Mouse (Mus musculus) retina, postnatal 7 days (tissue): ENCODE data around the gene Scn2a.
"Not testable (repeated sequence)": the region's sequence is repeated elsewhere in the genome, so short reads cannot be mapped to it uniquely, and the experiment has no call there.

Source experiments
- DNase-seq: peaks from one replicate; pipeline ENCODE4 v3.0.0-alpha.2; 2012; ENCODE audit warnings: low read depth, low spot score

Scn2a gene

DNA sequence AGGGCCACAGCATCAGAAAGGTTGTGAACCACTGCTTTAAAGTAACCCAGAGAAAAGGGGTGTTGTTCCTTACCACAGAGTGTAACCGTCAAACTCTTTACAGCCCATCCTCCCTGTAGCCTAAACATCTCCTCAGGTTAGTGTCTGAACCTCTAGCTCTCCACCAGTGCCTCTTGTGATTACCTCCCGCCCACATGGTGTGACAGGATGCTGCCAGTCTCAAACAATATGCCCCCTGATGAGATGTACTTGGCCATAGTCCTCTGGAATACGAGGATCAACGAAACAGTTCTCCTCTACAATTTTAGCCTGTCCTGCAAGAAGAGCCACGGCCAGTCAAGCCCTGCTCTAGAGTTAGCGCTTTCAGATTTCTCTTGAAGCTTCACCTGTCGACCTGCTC lies 74.5 kb downstream of the Scn2a start:
- DNase-seq = no peak

DNA sequence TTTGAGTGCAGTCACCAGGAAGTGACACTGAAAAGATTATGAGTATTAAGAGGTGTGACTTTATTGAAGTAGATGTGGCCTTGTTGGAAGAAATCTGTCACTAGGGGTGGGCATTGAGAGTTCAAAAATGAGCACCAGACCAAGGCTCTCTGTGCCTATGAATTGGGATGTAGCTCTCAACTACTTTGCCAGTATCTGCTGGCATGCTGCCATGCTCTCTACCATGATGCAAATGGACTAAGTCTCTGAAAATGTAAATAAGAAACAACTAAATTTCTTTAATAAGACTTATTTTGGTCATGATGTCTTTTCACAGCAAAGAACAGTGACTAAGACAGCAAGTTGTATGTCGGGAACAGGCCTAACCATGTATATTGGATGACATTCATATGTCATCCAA lies 79.7 kb downstream of the Scn2a start:
- no peak for DNase-seq

DNA sequence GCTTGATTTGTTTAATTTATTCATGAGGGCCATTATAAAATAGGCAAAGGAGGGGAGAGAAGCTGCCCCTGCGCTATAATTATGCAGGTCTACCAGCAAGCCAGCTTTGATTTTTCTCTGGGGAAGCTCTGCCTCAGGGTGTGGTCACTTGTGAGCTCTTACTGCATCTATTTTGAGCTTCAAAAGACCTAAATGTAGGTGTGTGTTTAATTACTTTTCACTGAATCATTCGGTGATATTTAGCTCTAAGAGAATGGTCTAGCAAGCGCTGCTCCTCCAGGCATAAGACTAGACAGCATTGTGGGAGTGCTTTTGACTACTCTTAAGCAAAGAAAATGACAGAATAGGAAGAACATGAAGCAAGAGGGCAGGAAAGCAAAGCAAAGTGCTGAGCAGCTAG lies 80.6 kb downstream of the Scn2a start:
- no peak for DNase-seq

DNA sequence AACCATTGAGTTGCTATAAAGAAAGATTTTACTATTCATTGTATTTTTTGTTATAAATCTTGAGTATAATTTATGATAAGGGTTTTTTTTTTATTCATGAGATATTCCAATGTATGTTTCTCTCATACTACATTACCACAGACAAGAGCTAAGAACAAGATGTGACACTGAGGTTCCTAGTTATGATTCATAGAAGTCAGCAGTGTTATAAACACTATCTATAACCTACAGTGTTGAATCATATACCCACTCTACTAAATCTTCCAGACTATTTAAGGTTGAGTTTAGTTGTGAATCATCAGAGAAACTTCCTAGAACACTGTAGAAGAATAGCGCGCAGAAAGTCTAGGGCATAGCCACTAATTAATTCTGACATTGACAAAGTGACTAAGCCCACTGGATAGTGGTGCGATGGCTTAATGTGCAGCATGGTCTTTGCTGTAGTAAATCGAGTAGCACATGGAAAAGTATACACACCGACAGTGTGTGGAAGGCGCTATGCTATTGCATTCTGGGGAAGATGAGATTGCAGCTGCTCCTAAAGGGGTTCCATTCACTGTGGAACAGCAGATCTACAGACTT lies 101.7 kb downstream of the Scn2a start:
- DNase-seq = no peak

DNA sequence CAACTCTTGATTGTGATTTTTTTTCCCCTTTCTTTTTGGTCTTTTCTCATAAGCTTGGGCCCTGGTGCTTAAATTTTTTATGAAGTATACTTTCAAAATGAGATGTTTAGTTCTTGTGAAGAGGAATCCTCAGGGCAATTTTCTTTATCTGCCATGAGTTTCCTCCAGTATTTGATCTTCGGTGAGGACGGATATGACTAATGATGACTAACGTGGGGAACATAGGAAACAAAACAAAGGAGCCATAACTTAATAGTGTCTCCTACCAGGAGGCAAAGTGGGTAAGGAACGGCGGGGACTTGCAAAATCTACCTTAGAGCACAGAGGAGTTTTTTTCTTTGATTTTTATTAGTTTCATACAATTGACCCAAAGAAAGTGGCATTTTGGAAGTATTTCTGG lies 124.8 kb downstream of the Scn2a start:
- no peak for DNase-seq

DNA sequence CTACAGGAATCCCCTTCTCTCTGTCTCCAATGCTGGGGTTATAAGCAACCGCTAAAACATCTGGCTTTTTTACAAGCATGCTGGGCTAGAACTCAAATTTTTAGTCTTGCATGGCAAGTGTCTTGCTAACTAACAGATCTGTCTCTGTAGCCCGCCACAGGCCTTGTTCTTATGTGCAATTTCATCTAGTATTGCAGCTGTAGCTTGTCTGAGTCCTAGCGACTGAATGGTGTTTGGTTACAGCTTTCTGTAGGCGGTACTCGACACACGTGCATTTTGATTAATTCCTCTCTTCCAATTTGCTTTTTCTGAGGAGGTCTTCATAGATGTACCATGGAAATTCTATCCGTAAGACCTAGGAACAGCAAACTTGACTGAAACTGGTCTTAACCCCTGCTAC lies 161.9 kb downstream of the Scn2a start:
- DNase-seq = no peak

DNA sequence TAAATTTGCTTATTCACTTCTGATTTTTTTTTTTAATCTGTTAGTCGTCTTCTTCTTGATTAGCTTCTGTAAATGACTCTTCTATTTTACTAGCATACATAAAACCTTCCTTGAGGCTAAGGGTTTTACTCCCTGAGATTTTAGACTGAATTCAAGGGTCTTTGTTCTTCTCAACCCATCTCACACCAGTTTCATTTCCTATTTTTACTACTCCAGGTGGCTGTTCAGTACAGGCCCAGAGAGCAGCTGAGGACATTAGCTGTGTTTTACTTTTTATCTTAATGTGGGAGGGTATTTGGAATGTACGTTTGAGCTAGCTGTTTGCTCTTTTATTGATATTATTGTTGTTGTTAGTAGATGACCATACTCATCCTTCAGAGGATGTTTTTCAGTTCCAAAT lies 162.8 kb downstream of the Scn2a start:
- no peak for DNase-seq

DNA sequence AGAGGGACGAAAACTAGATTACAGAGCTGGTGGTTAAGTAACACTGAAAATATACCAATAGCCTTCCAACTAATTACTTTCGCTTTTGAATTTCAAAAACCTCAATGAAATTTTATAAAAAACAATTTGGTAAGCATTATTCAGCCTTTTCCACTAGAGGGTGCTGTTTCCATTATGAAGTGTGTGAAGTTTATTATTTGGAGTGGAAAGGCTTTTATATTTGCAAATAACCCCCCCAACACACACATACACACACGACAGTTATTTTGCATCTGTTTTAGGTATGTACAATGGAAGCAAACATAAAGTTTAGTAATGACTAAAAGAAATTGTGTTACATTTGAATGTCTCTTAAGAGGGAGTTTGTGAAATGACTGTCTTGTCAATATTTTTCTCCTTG lies 171.9 kb downstream of the Scn2a start:
- DNase-seq = peak; percentile 17

DNA sequence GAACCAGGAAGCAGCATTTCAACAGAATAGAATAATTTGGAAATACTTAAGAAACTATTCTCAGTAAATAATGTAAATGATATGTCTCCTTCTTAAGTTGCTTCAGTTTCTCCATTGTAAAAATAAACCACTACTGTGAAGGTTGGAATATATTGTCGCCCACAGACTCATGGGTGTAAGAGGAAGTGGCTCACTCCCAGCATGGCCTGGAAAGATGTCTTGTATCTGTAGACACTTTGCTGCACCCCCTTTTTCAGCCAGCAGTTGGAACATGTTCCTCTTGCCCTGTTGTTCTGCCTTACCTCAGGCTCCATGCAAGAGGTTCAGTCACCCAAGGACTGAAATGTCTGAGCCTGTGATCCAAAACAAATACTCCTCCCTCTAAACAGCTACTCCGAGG lies 173.0 kb downstream of the Scn2a start:
- DNase-seq = no peak

DNA sequence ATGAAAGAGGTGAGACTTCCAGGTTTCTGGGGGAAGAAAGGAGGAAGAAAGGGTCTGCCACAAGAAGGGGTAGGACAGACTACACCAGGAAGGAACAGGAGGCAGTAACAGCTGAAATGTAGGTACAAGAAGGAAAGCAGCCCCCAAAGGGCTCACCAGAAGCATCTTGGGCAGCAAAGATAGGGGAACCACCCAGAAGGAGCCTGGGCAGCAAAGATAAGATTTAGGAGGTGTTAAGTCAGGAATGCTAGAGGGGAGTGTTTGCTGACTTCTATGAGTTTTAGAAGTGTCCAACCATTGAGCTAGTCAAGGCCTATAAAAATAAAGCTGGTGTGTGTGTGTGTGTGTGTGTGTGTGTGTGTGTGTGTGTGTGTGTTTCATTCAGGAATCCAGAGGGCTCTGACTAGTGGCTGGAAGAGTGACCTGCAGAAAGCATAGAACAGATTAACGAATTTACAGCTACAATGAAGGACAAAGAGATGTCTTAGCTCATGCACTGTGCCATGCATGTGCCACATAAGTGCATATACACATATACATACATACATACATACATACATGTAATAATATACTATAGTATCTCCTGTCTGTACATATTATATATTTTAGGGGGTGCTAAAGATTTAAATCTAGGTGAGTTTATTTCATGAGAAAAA lies 180.6 kb downstream of the Scn2a start:
- DNase-seq = no peak

DNA sequence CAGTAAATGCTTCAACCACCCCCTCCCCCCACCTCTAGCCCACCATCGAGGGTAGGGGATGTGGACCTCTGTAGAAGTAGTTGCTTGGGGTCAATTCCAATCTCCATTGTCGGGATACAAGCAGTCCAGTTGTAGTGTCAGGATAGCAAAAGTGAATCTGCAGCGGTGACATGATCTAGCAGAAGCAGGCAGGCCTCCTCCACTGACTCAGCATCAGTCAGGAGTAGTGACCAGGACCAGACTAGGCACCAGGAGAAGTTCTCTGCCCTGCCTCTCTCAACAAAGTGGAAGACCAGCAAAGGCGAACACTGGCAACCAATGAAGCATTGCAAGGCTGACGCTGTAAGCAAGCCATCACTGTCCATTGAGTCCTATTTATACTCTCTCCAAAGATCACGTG lies 186.0 kb downstream of the Scn2a start:
- DNase-seq = no peak

DNA sequence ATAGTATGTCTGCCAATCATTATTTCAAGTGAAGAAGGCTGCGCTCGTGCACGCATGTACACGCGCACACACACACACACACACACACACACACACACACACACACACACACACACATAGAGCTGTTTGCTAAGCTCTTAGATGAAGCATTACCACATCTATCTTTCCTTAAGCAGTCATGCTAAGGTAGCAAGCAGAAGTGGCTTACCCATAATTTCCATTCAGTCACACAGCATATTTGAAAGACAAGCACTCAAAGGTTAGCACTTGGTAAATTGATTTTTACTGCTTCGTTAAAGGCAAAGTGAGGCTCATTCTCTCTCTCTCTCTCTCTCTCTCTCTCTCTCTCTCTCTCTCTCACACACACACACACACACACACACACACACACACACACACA lies 190.6 kb downstream of the Scn2a start:
- DNase-seq = not testable (repeated sequence)
